Mouse (Mus musculus) testis, adult 2 months (tissue): ENCODE results near the gene Slc20a1.

Source experiments
- CTCF ChIP-seq: fragments of 200-500 bp; IDR thresholded peaks from 2 replicates; pipeline ENCODE4 v1.5.1; 2012; ENCODE audit warnings: low read depth, mild to moderate bottlenecking, inconsistent platforms, low read length, moderate library complexity; ENCODE audit not compliant: control insufficient read depth, insufficient read depth, insufficient replicate concordance
- POLR2A ChIP-seq: fragments of 200-500 bp; IDR thresholded peaks from 2 replicates; pipeline ENCODE4 v1.6.1; 2012; ENCODE audit warnings: low read depth, mild to moderate bottlenecking, inconsistent platforms, low read length, moderate library complexity; ENCODE audit not compliant: control insufficient read depth

- TF ChIP-seq CTCF = no peak
- no peak for TF ChIP-seq POLR2A
Observed at GRCm38 (mm10) chr2:129182412-129182811, 16.2 kb upstream of the Slc20a1 start.
